Mouse (Mus musculus): ENCODE data around the gene Fam72a.

DNA sequence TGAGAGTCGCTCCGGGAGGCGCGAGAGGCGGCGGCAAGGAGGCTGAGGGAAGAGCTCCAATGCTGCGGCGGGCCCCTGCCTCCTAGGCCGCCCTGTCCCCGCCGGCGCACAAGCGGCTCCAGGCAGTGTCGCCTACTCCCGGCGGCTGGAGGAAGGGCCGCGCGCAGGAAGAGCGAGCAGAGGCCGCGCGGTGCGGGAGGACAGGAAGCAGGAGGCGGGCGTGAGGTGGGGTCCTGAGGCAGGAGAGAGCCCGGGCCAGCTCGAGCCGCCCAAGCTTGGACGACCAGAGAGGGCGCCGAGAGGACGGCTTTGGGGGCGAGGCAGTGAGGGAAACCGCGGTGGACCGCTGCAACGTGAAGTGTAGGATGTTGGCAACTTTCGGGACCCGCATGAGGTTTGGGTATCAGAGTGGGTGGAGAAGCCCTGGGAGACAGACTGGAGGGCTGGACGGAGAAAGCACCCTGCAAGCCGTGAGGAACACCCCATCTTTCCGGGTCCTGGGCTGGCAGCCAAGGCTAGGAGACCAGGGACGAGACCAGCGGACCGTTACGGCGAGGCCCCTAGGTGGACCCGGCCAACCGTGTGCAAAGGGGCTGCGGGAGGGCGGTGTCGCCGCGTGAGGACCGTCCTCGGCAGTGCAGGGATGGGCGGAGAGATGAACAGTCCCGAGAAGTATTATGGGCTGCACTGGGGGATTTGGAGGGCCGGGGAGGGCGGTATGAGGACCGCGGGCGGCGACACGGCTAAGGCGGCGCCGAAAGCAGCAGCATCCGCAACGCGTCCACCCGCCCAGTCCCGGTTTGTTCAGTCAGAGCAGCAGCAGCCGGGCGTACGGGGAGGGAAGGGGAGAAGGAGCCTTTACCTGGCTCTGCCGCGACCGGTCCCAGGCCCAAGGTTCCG is 1.1 kb upstream of the Fam72a start:
- peak; percentile 56 for TF ChIP-seq CTCF (IDR thresholded peaks at IDR 0.05; ENCODE audit: low read depth)
- no peak for TF ChIP-seq EP300 (optimal IDR thresholded peaks at IDR 0.05)

All from stomach, postnatal 0 days (tissue).